Mouse (Mus musculus) CH12.LX (cell line): ENCODE measurements around the gene Fbxo10.

Experiments used
- CHD2 ChIP-seq: IDR thresholded peaks from 2 replicates; pipeline ENCODE4 v1.6.1; 2011; ENCODE audit warnings: low read length, improper control_type of control experiment
- CTCF ChIP-seq, 2 experiments: IDR thresholded peaks in 1 of 2; conservative IDR thresholded peaks in 1 of 2; 2 replicates each; pipeline ENCODE4 v1.5.1; 2011 to 2012; ENCODE audit warnings: low read depth in 2 of 2, low read length in 2 of 2, improper control_type of control experiment in 1 of 2, inconsistent platforms in 1 of 2, mild to moderate bottlenecking in 1 of 2, moderate library complexity in 1 of 2
- EP300 ChIP-seq: IDR thresholded peaks from 2 replicates; pipeline ENCODE4 v1.6.1; 2011; ENCODE audit warnings: low read length, improper control_type of control experiment
- GABPA ChIP-seq: IDR thresholded peaks from 2 replicates; pipeline ENCODE4 v1.6.1; 2012; ENCODE audit warnings: low read depth, low read length, improper control_type of control experiment, inconsistent platforms; ENCODE audit not compliant: insufficient replicate concordance
- HCFC1 ChIP-seq: IDR thresholded peaks from 2 replicates; pipeline ENCODE4 v1.6.1; 2012; ENCODE audit warnings: low read depth, mild to moderate bottlenecking, inconsistent platforms, low read length, improper control_type of control experiment
- MAFK ChIP-seq: IDR thresholded peaks from 2 replicates; pipeline ENCODE4 v1.6.1; 2011; ENCODE audit warnings: low read length, improper control_type of control experiment; ENCODE audit not compliant: insufficient replicate concordance
- MEF2A ChIP-seq: IDR thresholded peaks from 2 replicates; pipeline ENCODE4 v1.6.1; 2014; ENCODE audit warnings: low read depth, mild to moderate bottlenecking, inconsistent platforms, low read length, improper control_type of control experiment, borderline replicate concordance
- POLR2A ChIP-seq: IDR thresholded peaks from 2 replicates; pipeline ENCODE4 v1.6.1; 2011; ENCODE audit warnings: low read depth, mild to moderate bottlenecking, improper control_type of control experiment, low read length
- POLR2AphosphoS2 ChIP-seq: IDR thresholded peaks from 2 replicates; pipeline ENCODE4 v1.6.1; 2011; ENCODE audit warnings: low read depth, low read length, improper control_type of control experiment
- USF1 ChIP-seq: IDR thresholded peaks from 2 replicates; pipeline ENCODE4 v1.6.1; 2014; ENCODE audit warnings: low read depth, mild to moderate bottlenecking, inconsistent platforms, low read length, improper control_type of control experiment
- USF2 ChIP-seq: conservative IDR thresholded peaks from 2 replicates; pipeline ENCODE4 v1.6.1; 2011; ENCODE audit warnings: low read depth, low read length, improper control_type of control experiment
- ZKSCAN1 ChIP-seq: IDR thresholded peaks from 2 replicates; pipeline ENCODE4 v1.6.1; 2012; ENCODE audit warnings: low read depth, inconsistent platforms, low read length, improper control_type of control experiment, borderline replicate concordance

DNA sequence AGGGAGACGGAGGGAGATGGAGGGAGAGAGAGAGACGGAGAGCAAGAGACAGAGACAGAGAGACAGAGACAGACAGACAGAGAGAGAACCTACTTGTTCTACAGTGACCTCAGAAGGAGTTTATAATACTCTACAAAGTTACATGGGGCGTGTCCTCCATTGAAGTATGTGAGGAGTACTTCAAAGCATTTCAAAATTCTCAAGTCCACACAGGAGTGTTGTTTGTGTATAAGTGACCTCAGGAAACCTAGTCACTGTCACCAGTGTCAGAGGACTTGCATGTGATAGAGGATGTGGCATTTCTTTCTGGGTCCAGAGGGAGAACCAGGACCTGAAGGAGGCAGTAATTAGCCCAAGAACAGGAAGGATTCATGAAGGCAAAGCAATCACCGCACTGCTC lies 46.6 kb upstream of the Fbxo10 start:
- TF ChIP-seq HCFC1 (no peak), POLR2A (no peak), EP300 (no peak), CTCF (conservative IDR thresholded peaks at IDR 0.05 in 1 of 2, IDR thresholded peaks at IDR 0.05 in 1 of 2; ENCODE audit: low read depth in 2 of 2, low read length in 2 of 2) (no peak), GABPA (no peak), MAFK (no peak), CHD2 (no peak), POLR2AphosphoS2 (no peak), USF2 (no peak), USF1 (no peak), ZKSCAN1 (no peak), MEF2A (no peak)
